Mouse (Mus musculus) heart, embryonic 16.5 days (tissue): ENCODE results near the gene Cd200. TPM values are rescaled to one million over a fixed set of nuclear protein-coding genes. Genes with fewer than 3 reads are reported as not detected.
A peak's percentile ranks its signal among the peaks of the same experiment; 100 is the strongest.
"Not testable (repeated sequence)": the region's sequence is repeated elsewhere in the genome, so short reads cannot be mapped to it uniquely, and the experiment has no call there.

ENCODE experiments used
- ATAC-seq: fragments of 200-750 bp; cut with Nextera tagmentation; replicated peaks from 2 replicates; pipeline ENCODE4 v1.8.0; 2017; ENCODE audit warnings: moderate number of reproducible peaks; ENCODE audit not compliant: insufficient read depth, low FRiP score; ENCODE audit errors: extremely low read depth
- H3K27ac ChIP-seq: fragments of 300-500 bp; sonication (generic); 2 replicates; pipeline ENCODE4 v1.5.1; 2014; ENCODE audit warnings: mild to moderate bottlenecking, low read length, control low read depth, moderate library complexity
- H3K27me3 ChIP-seq: fragments of 300-500 bp; sonication (generic); 2 replicates; pipeline ENCODE4 v1.6.1; 2014; ENCODE audit warnings: low read length, mixed read lengths; ENCODE audit not compliant: control insufficient read depth, insufficient read depth
- H3K36me3 ChIP-seq: fragments of 300-500 bp; sonication (generic); 2 replicates; pipeline ENCODE4 v1.6.1; 2014; ENCODE audit not compliant: control insufficient read depth, insufficient read depth
- H3K4me1 ChIP-seq: fragments of 300-500 bp; sonication (generic); 2 replicates; pipeline ENCODE4 v1.6.1; 2014; ENCODE audit warnings: low read length, mixed read lengths; ENCODE audit not compliant: control insufficient read depth, insufficient read depth
- H3K4me2 ChIP-seq: fragments of 300-500 bp; sonication (generic); 2 replicates; pipeline ENCODE4 v1.6.1; 2014; ENCODE audit warnings: low read depth, mild to moderate bottlenecking, control low read depth, low read length
- H3K4me3 ChIP-seq: fragments of 300-500 bp; sonication (generic); 2 replicates; pipeline ENCODE4 v1.5.1; 2014; ENCODE audit warnings: mild to moderate bottlenecking, control low read depth, low read length
- H3K9ac ChIP-seq: fragments of 300-500 bp; sonication (generic); 2 replicates; pipeline ENCODE4 v1.6.1; 2014; ENCODE audit warnings: low read length, control low read depth
- H3K9me3 ChIP-seq: fragments of 300-500 bp; sonication (generic); replicated peaks from 2 replicates; pipeline ENCODE4 v1.6.1; 2016; ENCODE audit warnings: low read length; ENCODE audit not compliant: control insufficient read depth
- WGBS: fragments of 180-500 bp; shearing (Covaris S2); extraction: QIAGEN DNeasy Blood & Tissue Kit; methylation state at CpG from one replicate; pipeline ENCODE4 v1.1.7; 2014; 5-methylcytosine and 5-hydroxymethylcytosine counted together
- polyA plus RNA-seq: library from polyadenylated mRNA; unstranded; fragments of >200 nt; fragmentation: Nextera tagmentation; extraction: Ambion mirVana; gene quantifications from 2 replicates; pipeline ENCODE4 v1.2.1, GENCODE M21; 2015

Cd200 gene
- polyA plus RNA-seq, 1 experiment from 2014 or later: 28.1 TPM

DNA sequence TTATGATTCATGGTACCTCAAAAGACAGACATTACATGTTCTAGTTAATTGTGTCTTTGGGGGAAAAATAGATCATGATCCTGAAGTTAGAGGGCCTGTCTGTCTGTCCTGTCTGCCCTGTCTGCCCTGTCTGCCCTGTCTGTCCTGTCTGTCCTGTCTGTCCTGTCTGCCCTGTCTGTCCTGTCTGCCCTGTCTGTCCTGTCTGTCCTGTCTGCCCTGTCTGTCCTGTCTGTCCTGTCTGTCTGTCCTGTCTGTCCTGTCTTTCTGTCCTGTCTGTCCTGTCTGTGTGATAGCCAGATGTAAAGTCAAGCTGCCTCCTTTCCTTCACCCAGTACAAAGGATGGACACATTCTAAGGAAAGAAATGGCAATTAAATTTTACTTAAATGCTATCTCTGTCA lies 56.0 kb downstream of the Cd200 start:
- H3K4me3 ChIP-seq: no peak overlapping the region
- no peaks in the 10 kb centered on the region for H3K27me3 ChIP-seq
- H3K4me1 ChIP-seq: no peaks in the 10 kb centered on the region
- peak; percentile 63; the same call in 1 of the 2 replicates for ATAC-seq
- H3K4me2 ChIP-seq: no peak overlapping the region
- H3K9ac ChIP-seq: no peak overlapping the region
- H3K36me3 ChIP-seq: no peaks in the 10 kb centered on the region
- H3K27ac ChIP-seq: no peak overlapping the region
- H3K9me3 ChIP-seq: no peaks in the 10 kb centered on the region

DNA sequence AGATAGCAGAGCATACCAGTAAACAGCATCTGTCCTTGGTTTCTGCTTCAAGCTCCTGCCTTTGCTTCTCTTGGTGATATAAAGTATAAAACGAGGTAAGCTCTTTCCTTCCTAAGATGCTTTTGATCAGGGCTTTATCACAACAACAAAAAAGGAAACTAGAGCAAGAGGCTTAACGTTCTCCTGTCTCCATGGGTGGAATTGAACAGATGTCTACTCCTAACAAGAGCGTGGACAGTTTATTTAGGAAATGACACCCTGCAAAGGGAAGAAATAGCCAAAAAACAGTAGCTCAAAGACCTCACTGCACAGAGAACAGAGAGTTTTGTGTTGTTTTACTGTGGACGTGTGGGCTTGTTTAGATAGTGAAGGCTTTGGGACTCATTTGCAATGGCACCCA lies 58.1 kb downstream of the Cd200 start:
- H3K4me3 ChIP-seq: no peak overlapping the region
- 61% methylated on average over 4 of the region's 4 CpGs for WGBS
- H3K4me2 ChIP-seq: no peak overlapping the region
- no peak overlapping the region for H3K27ac ChIP-seq
- H3K9ac ChIP-seq: no peak overlapping the region
- H3K4me1 ChIP-seq: no peaks in the 10 kb centered on the region
- no peaks in the 10 kb centered on the region for H3K36me3 ChIP-seq
- no peaks in the 10 kb centered on the region for H3K27me3 ChIP-seq
- ATAC-seq: no peak
- H3K9me3 ChIP-seq: no peaks in the 10 kb centered on the region

DNA sequence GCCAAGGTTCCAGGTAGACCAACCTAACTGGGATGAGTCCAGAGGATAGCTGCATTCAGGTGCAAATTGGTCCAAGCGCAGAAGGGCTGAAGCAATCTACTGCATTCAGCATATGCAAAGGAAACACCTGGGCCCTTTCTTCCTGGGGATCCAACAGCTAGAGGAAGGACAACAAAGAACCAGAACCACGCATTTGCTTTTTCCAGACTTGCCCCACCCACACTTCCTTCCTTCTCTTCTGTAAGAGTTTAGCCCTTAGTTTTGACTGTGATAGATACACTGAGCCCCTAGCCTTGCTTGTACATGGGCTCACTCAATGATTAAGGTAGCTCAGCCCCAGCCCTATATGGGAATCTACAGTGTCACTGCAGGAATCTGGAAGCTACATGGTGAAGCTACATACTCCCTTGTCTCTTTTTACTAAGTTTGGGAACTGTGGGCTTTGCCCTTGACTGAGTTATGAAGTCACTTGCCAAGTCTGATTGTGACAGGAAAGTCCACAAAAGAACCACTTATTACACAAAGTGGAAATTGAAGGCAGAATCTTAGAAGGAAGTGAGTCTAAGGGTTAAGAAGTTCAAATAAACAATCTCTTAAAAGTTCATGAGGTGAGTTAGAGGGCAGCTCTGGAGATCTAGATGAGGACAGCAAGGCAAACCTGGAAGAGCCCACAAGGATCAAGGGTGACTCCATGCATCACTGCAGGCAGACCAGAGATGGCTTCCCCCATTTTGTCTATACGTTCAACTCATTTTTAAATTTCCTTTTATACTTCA lies 59.1 kb downstream of the Cd200 start:
- H3K4me2 ChIP-seq: no peak overlapping the region
- peak overlapping the region; percentile 35 for H3K27ac ChIP-seq
- no peaks in the 10 kb centered on the region for H3K4me1 ChIP-seq
- no peak overlapping the region for H3K4me3 ChIP-seq
- peak; percentile 52 for ATAC-seq
- H3K9me3 ChIP-seq: no peaks in the 10 kb centered on the region
- 51% methylated on average over 3 of the region's 3 CpGs for WGBS
- H3K27me3 ChIP-seq: no peaks in the 10 kb centered on the region
- H3K36me3 ChIP-seq: no peaks in the 10 kb centered on the region
- no peak overlapping the region for H3K9ac ChIP-seq

DNA sequence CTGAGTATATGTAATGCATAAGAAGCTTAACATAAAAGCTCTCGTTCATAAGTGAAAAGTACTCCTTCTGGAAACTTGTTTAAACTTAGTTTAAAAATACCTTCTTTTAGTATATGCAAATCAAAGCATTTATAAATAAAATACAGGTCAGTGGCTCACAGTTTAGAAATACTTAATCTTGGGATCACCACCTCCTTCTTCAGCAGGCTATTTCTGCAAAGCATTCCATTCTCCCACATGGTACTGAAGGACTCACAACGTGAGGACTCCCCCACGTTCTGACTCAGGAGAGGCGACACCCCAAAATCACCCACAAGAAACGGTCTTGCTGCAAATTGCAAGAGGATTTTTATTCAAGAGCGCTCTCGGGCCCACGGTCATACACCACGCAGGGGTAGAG lies 60.6 kb downstream of the Cd200 start:
- not testable (repeated sequence) for H3K27ac ChIP-seq, H3K36me3 ChIP-seq, H3K4me1 ChIP-seq, H3K4me2 ChIP-seq, H3K27me3 ChIP-seq, ATAC-seq, H3K9ac ChIP-seq, H3K4me3 ChIP-seq, H3K9me3 ChIP-seq
- 85% methylated on average over 5 of the region's 9 CpGs for WGBS

DNA sequence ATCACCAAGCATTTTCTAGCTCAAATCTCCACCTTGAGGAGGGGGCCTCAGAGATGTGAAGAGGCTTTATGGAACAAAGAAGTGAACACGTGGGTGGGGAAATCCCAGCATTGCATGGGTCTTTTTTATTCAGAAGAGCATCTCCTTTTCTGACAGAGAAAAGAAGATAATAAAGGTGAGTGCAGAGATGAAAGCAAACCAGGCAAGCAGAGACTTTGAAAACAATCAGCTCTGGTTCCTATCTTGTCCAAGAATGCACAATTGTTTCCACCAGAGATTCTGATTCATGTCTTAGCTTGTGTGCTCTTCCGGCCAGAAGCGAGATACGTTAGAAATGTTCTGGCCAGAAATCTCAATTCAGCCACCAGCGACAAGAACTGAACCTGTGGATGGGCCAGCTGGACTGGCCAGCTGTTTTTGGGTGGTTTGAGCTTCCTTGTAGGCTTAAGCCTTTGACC lies 61.9 kb downstream of the Cd200 start:
- WGBS: 82% methylated on average over 5 of the region's 5 CpGs
- Histone ChIP-seq H3K9ac (no peak overlapping the region), H3K4me2 (no peak overlapping the region), H3K4me1 (no peaks in the 10 kb centered on the region), H3K36me3 (no peaks in the 10 kb centered on the region), H3K27ac (no peak overlapping the region), H3K9me3 (no peaks in the 10 kb centered on the region), H3K27me3 (no peaks in the 10 kb centered on the region), H3K4me3 (no peak overlapping the region)
- ATAC-seq: no peak

DNA sequence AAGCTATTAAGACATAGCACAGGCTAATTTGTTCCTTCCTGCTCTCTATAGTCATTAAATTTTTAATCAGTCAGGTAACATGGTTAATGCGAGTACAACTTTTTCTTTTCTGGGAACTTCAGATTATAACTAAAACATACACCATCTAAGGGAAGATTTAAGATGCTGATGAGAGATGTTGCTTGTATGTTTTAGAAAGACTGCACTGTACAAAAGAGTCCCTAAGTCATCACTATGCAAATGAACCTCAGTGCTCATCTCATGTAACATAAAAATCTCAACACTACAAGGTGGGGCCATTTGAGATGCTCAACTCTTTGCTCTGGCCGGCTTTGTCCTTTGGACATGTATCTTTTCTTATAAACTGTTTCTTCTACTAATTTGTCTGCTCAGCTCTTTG lies 62.5 kb downstream of the Cd200 start:
- no peak for ATAC-seq
- WGBS: 83% methylated on average over 2 of the region's 2 CpGs

DNA sequence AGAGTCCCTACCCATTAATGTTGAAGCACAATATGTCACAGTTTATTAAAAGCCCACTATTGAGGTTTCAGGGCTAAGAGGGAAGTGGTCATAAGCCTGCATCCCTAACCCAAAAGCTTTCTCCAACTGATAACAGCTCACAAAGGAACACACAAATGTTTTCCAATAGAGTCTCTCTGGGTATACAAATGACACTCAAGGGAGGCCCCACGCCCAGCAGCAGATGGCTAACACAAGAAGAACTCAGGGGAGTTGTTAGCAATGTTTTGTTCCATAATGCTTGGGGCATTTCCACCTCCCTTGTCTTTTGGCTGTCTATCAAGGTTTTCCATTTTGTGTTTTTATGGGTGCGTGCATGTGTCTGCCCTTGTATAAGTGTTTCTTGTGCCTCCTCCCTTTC lies 64.0 kb downstream of the Cd200 start:
- no peak overlapping the region for H3K4me2 ChIP-seq
- no peak overlapping the region for H3K4me3 ChIP-seq
- H3K9ac ChIP-seq: no peak overlapping the region
- no peak overlapping the region for H3K27ac ChIP-seq
- 73% methylated on average over 2 of the region's 2 CpGs for WGBS
- no peaks in the 10 kb centered on the region for H3K4me1 ChIP-seq
- H3K36me3 ChIP-seq: no peaks in the 10 kb centered on the region
- ATAC-seq: no peak
- no peaks in the 10 kb centered on the region for H3K27me3 ChIP-seq
- no peaks in the 10 kb centered on the region for H3K9me3 ChIP-seq

More for the DNA sequence above, 62.5 kb downstream of the Cd200 start:
- Histone ChIP-seq H3K9ac (no peak overlapping the region), H3K27ac (no peak overlapping the region), H3K36me3 (no peaks in the 10 kb centered on the region), H3K4me3 (no peak overlapping the region), H3K9me3 (no peaks in the 10 kb centered on the region), H3K4me1 (no peaks in the 10 kb centered on the region), H3K27me3 (no peaks in the 10 kb centered on the region), H3K4me2 (no peak overlapping the region)

DNA sequence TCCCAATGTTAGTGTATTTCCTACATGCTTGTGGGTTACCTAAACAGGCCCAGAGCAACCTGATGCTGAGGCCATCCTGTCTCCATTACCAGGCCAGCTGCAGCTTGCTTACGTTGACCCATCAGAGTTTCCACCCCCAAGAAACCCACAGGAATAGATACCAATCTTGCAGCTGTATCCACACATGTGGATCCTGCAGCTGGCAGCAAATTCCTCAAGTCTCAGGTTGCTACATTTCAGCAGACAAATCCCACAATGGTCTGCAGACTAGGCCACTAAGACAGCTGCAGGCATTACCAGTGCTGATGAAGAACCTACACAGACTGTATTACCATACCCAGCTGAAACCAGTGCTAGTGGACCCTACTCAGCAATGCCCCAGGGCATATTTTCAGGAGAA lies 72.4 kb downstream of the Cd200 start:
- Histone ChIP-seq H3K27ac (no peak overlapping the region), H3K4me1 (no peaks in the 10 kb centered on the region), H3K4me2 (no peak overlapping the region), H3K4me3 (no peak overlapping the region), H3K9me3 (no peaks in the 10 kb centered on the region), H3K36me3 (no peaks in the 10 kb centered on the region), H3K27me3 (no peaks in the 10 kb centered on the region), H3K9ac (no peak overlapping the region)
- WGBS: 56% methylated on average over 1 of the region's 1 CpGs
- no peak for ATAC-seq

DNA sequence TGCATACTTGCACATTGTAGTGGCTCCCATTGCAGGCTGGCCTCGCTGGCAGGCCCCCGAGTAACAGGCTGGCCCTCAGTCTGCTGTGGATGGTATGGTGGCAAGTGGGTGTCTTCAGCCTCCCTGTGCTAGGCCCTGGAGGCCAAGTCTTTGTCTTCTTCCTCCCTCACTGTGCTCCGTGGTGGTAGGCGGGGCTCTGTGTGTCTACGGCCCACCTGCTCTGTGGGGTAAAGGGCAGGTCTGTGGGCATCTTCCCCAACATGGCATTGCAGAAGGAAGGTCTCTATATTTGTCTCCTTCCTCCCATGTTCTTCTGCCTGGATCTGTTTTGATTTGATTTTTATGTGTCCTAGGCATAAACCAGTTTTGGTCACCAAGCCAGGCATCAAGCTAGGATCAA lies 74.0 kb downstream of the Cd200 start:
- Histone ChIP-seq H3K4me2 (no peak overlapping the region), H3K4me3 (no peak overlapping the region), H3K36me3 (no peaks in the 10 kb centered on the region), H3K9ac (no peak overlapping the region), H3K4me1 (peaks cover 2% of the 10 kb centered on the region), H3K27me3 (no peaks in the 10 kb centered on the region), H3K27ac (no peak overlapping the region), H3K9me3 (no peaks in the 10 kb centered on the region)
- WGBS: 82% methylated on average over 5 of the region's 5 CpGs
- ATAC-seq: no peak
